Mouse (Mus musculus): ENCODE results near the gene Pde10a. TPM values are rescaled to one million over a fixed set of nuclear protein-coding genes. Genes with fewer than 3 reads are reported as not detected.

Pde10a gene
- polyA plus RNA-seq, 1 experiment from 2014 or later = 4.4 TPM

DNA sequence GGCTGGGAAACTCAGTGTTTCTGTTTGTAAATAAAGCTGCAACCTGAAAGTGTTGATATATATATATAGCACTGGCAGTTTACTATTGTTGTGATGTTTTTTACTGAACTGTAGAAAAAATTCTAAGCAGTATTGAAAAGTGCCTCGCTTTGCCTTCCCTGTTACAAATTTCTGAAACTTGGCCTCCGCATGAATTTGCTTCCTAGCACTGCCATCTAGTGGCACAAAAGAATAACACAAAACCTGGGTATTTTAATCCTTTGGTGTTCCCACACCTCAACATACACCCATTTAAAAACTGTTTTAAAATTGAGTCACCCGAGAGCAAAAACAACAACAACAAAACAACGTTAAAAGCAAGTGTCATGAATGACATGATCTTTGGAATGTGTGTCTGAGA, 411.4 kb downstream of the Pde10a start:
- Histone ChIP-seq H3K9me3 (no peaks in the 10 kb centered on the region), H3K27ac (no peak overlapping the region), H3K27me3 (peaks cover 4% of the 10 kb centered on the region; the same call in 1 of the 2 replicates), H3K9ac (replicated peaks) (no peak overlapping the region), H3K36me3 (no peaks in the 10 kb centered on the region), H3K4me2 (no peak overlapping the region), H3K4me3 (replicated peaks) (no peak overlapping the region), H3K4me1 (replicated peaks) (no peaks in the 10 kb centered on the region)
- no peak for ATAC-seq (ENCODE audit: insufficient number of reproducible peaks, insufficient read depth, low FRiP score, low TSS enrichment, low read depth)
- 5% methylated on average over 4 of the region's 4 CpGs for WGBS

DNA sequence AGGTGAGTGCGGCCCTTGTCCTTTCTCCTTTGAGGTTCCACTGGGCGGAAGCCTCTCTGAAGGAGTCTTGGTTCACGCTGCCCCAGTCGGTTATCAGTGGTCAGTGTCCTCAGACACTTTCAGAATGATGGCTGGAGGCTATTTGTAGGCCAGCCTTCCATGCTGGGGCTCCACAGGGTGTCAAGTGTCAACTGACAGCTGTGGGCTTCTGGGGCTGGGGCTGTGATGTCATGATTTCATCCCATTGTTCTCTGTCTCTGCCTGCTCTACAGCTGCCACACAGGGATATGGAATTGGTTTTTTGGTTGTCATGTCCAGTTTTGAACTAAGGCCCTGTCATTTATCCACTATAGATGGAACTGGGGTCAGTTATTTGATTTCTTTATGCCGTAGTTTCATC, 426.4 kb downstream of the Pde10a start:
- Histone ChIP-seq H3K9me3 (no peaks in the 10 kb centered on the region), H3K4me2 (no peak overlapping the region), H3K27ac (no peak overlapping the region), H3K27me3 (no peaks in the 10 kb centered on the region), H3K4me3 (replicated peaks) (no peak overlapping the region), H3K36me3 (no peaks in the 10 kb centered on the region; the same call in 1 of the 2 replicates), H3K4me1 (replicated peaks) (no peaks in the 10 kb centered on the region), H3K9ac (replicated peaks) (no peak overlapping the region)
- 74% methylated on average over 5 of the region's 5 CpGs for WGBS
- no peak for ATAC-seq (ENCODE audit: insufficient number of reproducible peaks, insufficient read depth, low FRiP score, low TSS enrichment, low read depth)

DNA sequence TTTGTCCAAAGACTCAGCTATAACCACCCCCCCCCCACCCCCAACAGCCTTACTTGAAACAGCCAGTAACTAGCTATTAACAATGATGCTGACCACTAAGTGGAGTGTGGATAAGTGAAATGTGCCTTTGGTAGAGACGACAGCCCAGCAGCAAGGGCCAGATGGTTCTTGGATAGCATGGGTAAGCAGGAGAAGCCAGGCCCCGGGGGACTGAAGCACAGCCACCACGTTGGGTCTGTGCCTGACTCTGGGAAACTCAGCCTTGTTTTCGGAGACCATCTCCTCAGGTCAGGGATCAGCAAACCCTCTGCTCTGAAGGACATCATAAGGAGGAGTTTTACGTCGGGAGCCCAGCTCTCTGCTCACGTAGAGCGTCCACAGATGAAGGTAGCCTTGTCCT, 427.8 kb downstream of the Pde10a start:
- 86% methylated on average over 8 of the region's 8 CpGs for WGBS
- Histone ChIP-seq H3K27me3 (no peaks in the 10 kb centered on the region), H3K9me3 (no peaks in the 10 kb centered on the region), H3K9ac (replicated peaks) (no peak overlapping the region), H3K27ac (no peak overlapping the region), H3K36me3 (no peaks in the 10 kb centered on the region; the same call in 1 of the 2 replicates), H3K4me2 (no peak overlapping the region), H3K4me1 (replicated peaks) (no peaks in the 10 kb centered on the region), H3K4me3 (replicated peaks) (no peak overlapping the region)
- ATAC-seq (ENCODE audit: insufficient number of reproducible peaks, insufficient read depth, low FRiP score, low TSS enrichment, low read depth) = no peak

DNA sequence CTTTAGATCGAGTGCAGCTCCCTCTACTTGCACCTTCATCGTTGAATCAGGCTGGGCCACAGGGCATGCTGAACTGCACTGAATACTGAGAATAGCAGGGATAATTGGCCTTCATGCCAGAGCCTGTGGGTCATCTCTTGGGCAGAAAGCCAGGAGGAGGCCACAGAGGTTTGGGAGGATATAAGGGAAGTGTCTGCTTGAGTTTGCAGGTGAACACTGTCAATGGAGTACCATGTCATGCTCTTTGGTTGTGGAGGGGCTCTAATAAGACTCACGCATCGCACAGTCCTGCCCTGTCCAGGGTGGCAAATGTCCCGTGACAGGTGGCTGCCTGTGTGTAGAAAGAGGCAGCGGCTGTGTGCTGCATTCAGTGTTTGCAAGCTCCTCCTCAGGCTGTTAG, 433.0 kb downstream of the Pde10a start:
- H3K27me3 ChIP-seq = no peaks in the 10 kb centered on the region
- no peak overlapping the region for H3K9ac ChIP-seq (replicated peaks)
- no peaks in the 10 kb centered on the region for H3K4me1 ChIP-seq (replicated peaks)
- no peaks in the 10 kb centered on the region for H3K9me3 ChIP-seq
- 90% methylated on average over 6 of the region's 6 CpGs for WGBS
- no peaks in the 10 kb centered on the region; the same call in 1 of the 2 replicates for H3K36me3 ChIP-seq
- no peak for ATAC-seq (ENCODE audit: insufficient number of reproducible peaks, insufficient read depth, low FRiP score, low TSS enrichment, low read depth)
- no peak overlapping the region for H3K27ac ChIP-seq
- H3K4me3 ChIP-seq (replicated peaks) = no peak overlapping the region
- no peak overlapping the region for H3K4me2 ChIP-seq

DNA sequence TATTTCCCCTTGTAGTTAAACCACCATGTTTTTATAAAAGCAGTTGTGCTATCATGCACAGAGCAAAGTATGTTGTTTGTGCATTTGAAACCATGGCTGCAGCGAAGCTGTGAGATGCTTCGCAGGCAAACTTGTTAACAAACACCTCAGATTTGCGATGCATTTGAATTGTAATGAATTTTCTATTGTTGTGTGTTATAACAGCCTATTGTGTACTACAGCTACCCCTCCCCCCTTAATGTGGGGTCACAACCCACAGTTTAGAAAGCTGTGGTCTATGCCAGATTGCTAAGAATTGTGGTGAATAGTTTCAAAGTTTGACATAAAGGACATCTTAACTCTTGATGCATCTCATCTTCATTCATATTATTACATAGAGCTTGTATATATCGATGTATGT, 435.2 kb downstream of the Pde10a start:
- H3K4me3 ChIP-seq (replicated peaks) = no peak overlapping the region
- WGBS = 95% methylated on average over 4 of the region's 4 CpGs

DNA sequence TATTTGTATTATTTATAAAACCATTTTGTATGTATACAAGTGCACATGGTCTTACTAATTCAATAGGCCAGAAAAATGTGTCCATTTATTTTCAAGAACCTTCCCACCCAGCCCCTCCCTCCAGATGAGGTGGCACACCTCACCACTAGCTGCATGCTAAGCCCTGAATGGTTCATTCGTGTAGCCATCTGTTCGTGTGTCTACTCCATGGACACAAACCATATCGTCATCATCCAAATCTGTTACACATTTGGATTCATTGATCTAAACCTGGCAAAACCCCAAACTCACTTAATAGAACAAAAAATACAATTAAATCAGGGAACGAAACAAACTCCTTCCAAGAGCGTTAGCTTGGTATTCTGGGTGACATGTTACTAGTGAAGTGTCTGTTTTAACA, 435.9 kb downstream of the Pde10a start:
- H3K27me3 ChIP-seq = no peaks in the 10 kb centered on the region
- H3K4me2 ChIP-seq = no peak overlapping the region
- H3K27ac ChIP-seq = no peak overlapping the region
- no peak for ATAC-seq (ENCODE audit: insufficient number of reproducible peaks, insufficient read depth, low FRiP score, low TSS enrichment, low read depth)
- H3K9ac ChIP-seq (replicated peaks) = no peak overlapping the region
- 87% methylated on average over 5 of the region's 5 CpGs for WGBS
- H3K4me3 ChIP-seq (replicated peaks) = no peak overlapping the region
- H3K4me1 ChIP-seq (replicated peaks) = no peaks in the 10 kb centered on the region
- H3K9me3 ChIP-seq = no peaks in the 10 kb centered on the region
- no peaks in the 10 kb centered on the region for H3K36me3 ChIP-seq

More for the DNA sequence above, 435.2 kb downstream of the Pde10a start:
- H3K9ac ChIP-seq (replicated peaks) = no peak overlapping the region
- H3K36me3 ChIP-seq = no peaks in the 10 kb centered on the region
- no peaks in the 10 kb centered on the region for H3K4me1 ChIP-seq (replicated peaks)
- no peaks in the 10 kb centered on the region for H3K9me3 ChIP-seq
- no peak overlapping the region for H3K27ac ChIP-seq
- H3K27me3 ChIP-seq = no peaks in the 10 kb centered on the region
- ATAC-seq (ENCODE audit: insufficient number of reproducible peaks, insufficient read depth, low FRiP score, low TSS enrichment, low read depth) = no peak
- no peak overlapping the region for H3K4me2 ChIP-seq

DNA sequence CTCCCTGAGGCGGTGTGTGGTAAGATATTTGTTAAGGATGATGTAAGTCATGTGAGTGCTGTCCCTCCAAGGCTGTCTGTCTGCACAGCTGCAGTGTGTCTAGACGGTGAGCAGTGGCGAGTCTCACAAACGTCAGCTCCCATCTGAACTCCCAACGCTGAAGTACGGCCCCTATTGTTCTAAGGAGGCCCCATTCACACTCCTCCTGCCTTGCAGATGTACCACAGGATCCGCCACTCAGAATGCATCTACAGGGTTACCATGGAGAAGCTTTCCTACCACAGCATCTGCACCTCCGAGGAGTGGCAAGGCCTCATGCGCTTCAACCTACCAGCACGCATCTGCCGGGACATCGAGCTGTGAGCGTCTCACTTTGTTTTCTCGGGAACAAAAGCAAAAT, 436.5 kb downstream of the Pde10a start:
- Histone ChIP-seq H3K9me3 (no peaks in the 10 kb centered on the region), H3K4me3 (replicated peaks) (no peak overlapping the region), H3K27me3 (no peaks in the 10 kb centered on the region), H3K9ac (replicated peaks) (no peak overlapping the region), H3K27ac (no peak overlapping the region), H3K4me1 (replicated peaks) (no peaks in the 10 kb centered on the region), H3K36me3 (no peaks in the 10 kb centered on the region), H3K4me2 (no peak overlapping the region)
- WGBS = 88% methylated on average over 14 of the region's 14 CpGs
- no peak for ATAC-seq (ENCODE audit: insufficient number of reproducible peaks, insufficient read depth, low FRiP score, low TSS enrichment, low read depth)

DNA sequence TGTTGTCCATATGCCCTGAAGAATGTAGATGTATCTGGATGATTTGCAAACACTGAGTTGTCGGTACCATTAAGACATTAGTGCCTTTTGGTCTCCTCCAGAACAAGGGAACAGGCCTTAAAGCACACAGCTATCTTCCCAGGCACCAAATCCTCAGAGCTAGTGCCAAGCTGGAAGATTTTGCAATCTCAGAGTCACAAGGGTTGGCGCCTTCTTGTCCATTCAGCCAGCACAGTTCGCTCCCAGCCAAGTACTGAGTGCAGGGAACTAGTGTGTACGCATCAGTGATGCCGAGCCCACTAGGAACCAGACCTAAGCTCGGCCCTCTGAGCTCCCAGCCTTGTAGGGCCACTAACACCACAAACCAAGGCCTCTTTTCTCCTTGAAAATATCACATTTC, 440.0 kb downstream of the Pde10a start:
- Histone ChIP-seq H3K9ac (replicated peaks) (no peak overlapping the region), H3K36me3 (no peaks in the 10 kb centered on the region), H3K9me3 (no peaks in the 10 kb centered on the region), H3K27me3 (no peaks in the 10 kb centered on the region), H3K27ac (no peak overlapping the region), H3K4me2 (no peak overlapping the region), H3K4me3 (replicated peaks) (no peak overlapping the region), H3K4me1 (replicated peaks) (no peaks in the 10 kb centered on the region)
- WGBS = 89% methylated on average over 6 of the region's 6 CpGs
- ATAC-seq (ENCODE audit: insufficient number of reproducible peaks, insufficient read depth, low FRiP score, low TSS enrichment, low read depth) = no peak

DNA sequence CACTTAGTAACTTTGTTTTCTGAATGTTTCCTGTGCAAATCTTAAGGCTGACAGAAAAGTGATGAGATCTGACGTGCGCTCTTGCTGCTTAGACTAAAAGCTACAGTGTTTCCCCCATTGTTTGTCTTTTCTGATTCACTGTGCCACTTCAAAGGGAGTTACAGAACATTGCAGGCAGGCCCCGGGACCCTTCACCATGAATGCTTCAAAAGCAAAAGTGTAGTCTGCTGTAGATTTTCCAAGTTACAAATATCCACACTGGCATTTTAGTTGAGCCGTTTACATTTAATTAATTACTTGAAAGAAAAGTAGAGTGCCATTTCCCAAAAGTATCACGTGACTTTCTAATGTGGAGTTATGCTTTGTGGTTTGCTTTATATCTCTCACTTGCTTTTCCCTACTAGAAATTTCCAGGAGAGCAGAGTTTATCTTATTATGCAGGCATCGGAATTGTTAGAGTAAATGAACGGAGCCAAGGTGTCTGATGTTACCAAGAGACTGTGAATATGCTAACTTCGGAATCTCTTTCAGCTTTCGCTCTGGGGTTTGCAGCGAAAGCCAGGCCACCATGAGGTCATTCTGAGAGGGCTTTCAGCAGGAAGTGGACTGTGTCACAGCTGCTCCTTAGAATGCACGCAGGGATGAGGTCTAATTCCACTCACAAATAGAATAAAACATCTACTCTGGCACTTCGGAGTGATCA, 447.1 kb downstream of the Pde10a start:
- no peaks in the 10 kb centered on the region for H3K9me3 ChIP-seq
- 51% methylated on average over 12 of the region's 12 CpGs for WGBS
- H3K27ac ChIP-seq = no peak overlapping the region
- H3K4me3 ChIP-seq (replicated peaks) = no peak overlapping the region
- H3K9ac ChIP-seq (replicated peaks) = no peak overlapping the region
- no peaks in the 10 kb centered on the region for H3K36me3 ChIP-seq
- no peak overlapping the region for H3K4me2 ChIP-seq
- H3K4me1 ChIP-seq (replicated peaks) = peaks cover 12% of the 10 kb centered on the region
- no peak for ATAC-seq (ENCODE audit: insufficient number of reproducible peaks, insufficient read depth, low FRiP score, low TSS enrichment, low read depth)
- no peaks in the 10 kb centered on the region for H3K27me3 ChIP-seq

DNA sequence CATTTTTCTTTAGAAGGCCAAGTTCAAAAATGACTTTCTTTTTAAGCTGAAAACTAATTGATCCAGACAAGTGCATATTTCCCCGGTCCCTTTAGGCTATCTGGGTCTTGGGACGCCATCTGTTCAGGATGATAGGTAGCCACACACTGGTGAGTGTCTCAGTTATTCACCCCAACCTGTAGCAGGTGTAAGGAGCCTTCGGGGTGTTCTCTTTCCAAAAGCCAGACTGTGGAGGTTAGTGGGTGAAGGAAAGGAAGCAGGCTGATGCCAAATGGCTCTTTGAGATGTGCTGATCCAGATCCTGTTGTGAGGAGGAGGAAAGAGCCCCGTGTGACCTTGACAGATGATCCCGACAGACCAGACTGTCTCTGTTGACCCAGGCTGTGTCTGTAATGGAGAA, 448.2 kb downstream of the Pde10a start:
- Histone ChIP-seq H3K9ac (replicated peaks) (no peak overlapping the region), H3K27ac (no peak overlapping the region), H3K9me3 (no peaks in the 10 kb centered on the region), H3K36me3 (no peaks in the 10 kb centered on the region), H3K4me3 (replicated peaks) (no peak overlapping the region), H3K4me2 (no peak overlapping the region), H3K27me3 (no peaks in the 10 kb centered on the region), H3K4me1 (replicated peaks) (peaks cover 12% of the 10 kb centered on the region)
- no peak for ATAC-seq (ENCODE audit: insufficient number of reproducible peaks, insufficient read depth, low FRiP score, low TSS enrichment, low read depth)
- WGBS = 70% methylated on average over 5 of the region's 5 CpGs

DNA sequence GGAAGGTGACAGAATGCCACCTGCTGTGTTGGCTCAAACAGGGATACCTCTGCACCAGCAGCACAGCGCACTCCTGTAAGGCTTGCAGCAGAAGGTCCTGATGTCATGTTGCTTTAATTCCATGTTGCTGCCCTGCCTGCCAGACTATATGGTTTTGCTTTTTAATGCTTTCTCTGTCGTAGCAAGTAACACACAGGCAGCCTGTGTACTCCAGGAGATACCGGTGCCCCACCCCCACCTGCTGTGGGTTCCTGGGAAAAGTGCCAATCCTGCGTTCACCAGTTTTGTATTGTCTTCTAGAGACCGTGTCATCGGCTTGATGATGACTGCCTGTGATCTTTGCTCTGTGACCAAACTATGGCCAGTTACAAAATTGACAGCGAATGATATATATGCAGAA, 449.3 kb downstream of the Pde10a start:
- no peak overlapping the region for H3K9ac ChIP-seq (replicated peaks)
- H3K27ac ChIP-seq = no peak overlapping the region
- ATAC-seq (ENCODE audit: insufficient number of reproducible peaks, insufficient read depth, low FRiP score, low TSS enrichment, low read depth) = no peak
- H3K4me1 ChIP-seq (replicated peaks) = peaks cover 12% of the 10 kb centered on the region
- WGBS = 72% methylated on average over 7 of the region's 7 CpGs
- H3K36me3 ChIP-seq = no peaks in the 10 kb centered on the region
- H3K4me3 ChIP-seq (replicated peaks) = no peak overlapping the region
- no peak overlapping the region for H3K4me2 ChIP-seq
- no peaks in the 10 kb centered on the region for H3K9me3 ChIP-seq
- H3K27me3 ChIP-seq = no peaks in the 10 kb centered on the region

DNA sequence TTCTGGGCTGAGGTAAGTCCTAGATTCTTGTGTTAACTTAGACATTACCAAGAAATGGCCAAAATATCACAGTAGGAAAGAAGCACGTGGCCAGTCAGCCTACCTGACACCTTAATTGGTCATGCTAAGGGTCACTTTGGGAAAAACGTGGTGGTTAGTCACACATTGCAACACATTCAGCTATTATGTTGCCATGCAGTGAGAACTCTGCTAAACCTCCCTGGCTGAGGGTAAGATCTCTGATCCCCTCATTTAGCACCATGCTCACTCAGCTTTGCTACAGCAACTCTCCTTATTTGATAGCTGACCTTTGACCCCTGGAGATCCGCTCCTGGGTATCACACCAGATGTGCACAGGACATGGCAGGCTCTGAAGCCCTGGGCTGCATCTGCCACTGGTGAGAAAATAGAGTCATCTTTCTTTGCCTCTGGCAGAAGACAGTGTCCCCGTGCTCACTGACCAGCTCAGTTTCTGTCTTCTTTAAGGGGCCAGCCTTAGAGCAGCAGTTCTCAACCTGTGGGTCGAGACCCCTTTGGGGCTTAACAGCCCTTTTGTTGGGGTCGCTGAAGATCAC, 449.7 kb downstream of the Pde10a start:
- no peak for ATAC-seq (ENCODE audit: insufficient number of reproducible peaks, insufficient read depth, low FRiP score, low TSS enrichment, low read depth)
- no peak overlapping the region for H3K9ac ChIP-seq (replicated peaks)
- H3K27me3 ChIP-seq = no peaks in the 10 kb centered on the region
- WGBS = 50% methylated on average over 6 of the region's 6 CpGs
- H3K4me3 ChIP-seq (replicated peaks) = no peak overlapping the region
- no peaks in the 10 kb centered on the region for H3K9me3 ChIP-seq
- H3K4me1 ChIP-seq (replicated peaks) = peaks cover 12% of the 10 kb centered on the region
- H3K27ac ChIP-seq = no peak overlapping the region
- no peak overlapping the region for H3K4me2 ChIP-seq
- H3K36me3 ChIP-seq = no peaks in the 10 kb centered on the region

Data from limb, embryonic 12.5 days (tissue).